Mouse (Mus musculus) lung, embryonic 15.5 days (tissue): ENCODE measurements around the gene Klf7. TPM values are rescaled to one million over a fixed set of nuclear protein-coding genes. Genes with fewer than 3 reads are reported as not detected.
"Not testable (repeated sequence)": the region's sequence is repeated elsewhere in the genome, so short reads cannot be mapped to it uniquely, and the experiment has no call there.

ENCODE experiments used
- ATAC-seq: fragments of 200-750 bp; cut with Nextera tagmentation; 2 replicates; pipeline ENCODE4 v1.8.0; 2017; ENCODE audit warnings: moderate number of reproducible peaks, borderline replicate concordance; ENCODE audit not compliant: low FRiP score, low TSS enrichment; ENCODE audit errors: extremely low read depth
- H3K27ac ChIP-seq: fragments of 300-500 bp; sonication (generic); 2 replicates; pipeline ENCODE4 v1.5.1; 2015; ENCODE audit warnings: moderate library complexity, mild to moderate bottlenecking, inconsistent platforms
- H3K27me3 ChIP-seq: fragments of 300-500 bp; sonication (generic); 2 replicates; pipeline ENCODE4 v1.6.1; 2015; ENCODE audit warnings: inconsistent platforms
- H3K36me3 ChIP-seq: fragments of 300-500 bp; sonication (generic); 2 replicates; pipeline ENCODE4 v1.6.1; 2015; ENCODE audit warnings: inconsistent platforms
- H3K4me1 ChIP-seq: fragments of 300-500 bp; sonication (generic); 2 replicates; pipeline ENCODE4 v1.6.1; 2015; ENCODE audit warnings: inconsistent platforms
- H3K4me2 ChIP-seq: fragments of 300-500 bp; sonication (generic); 2 replicates; pipeline ENCODE4 v1.6.1; 2015; ENCODE audit warnings: inconsistent platforms, mild to moderate bottlenecking, moderate library complexity
- H3K4me3 ChIP-seq: fragments of 300-500 bp; sonication (generic); 2 replicates; pipeline ENCODE4 v1.5.1; 2015; ENCODE audit warnings: mild to moderate bottlenecking, inconsistent platforms
- H3K9ac ChIP-seq: fragments of 300-500 bp; sonication (generic); 2 replicates; pipeline ENCODE4 v1.6.1; 2015; ENCODE audit warnings: inconsistent platforms
- H3K9me3 ChIP-seq: fragments of 300-500 bp; sonication (generic); 2 replicates; pipeline ENCODE4 v1.6.1; 2016; ENCODE audit warnings: inconsistent platforms
- WGBS: fragments of 180-500 bp; shearing (Covaris S2); methylation state at CpG from one replicate; pipeline ENCODE4 v1.1.7; 2015; 5-methylcytosine and 5-hydroxymethylcytosine counted together
- polyA plus RNA-seq: library from polyadenylated mRNA; unstranded; fragments of >200 nt; fragmentation: Nextera tagmentation; extraction: Ambion mirVana; gene quantifications from 2 replicates; pipeline ENCODE4 v1.2.1, GENCODE M21; 2015

The Klf7 gene
- polyA plus RNA-seq, 1 experiment from 2014 or later, result 23.9 TPM

- no peaks in the 10 kb centered on the region for H3K9me3 ChIP-seq
- peak overlapping the region; percentile 68 for H3K4me2 ChIP-seq
- peak overlapping the region; percentile 85 for H3K4me3 ChIP-seq
- 12% methylated on average over 7 of the region's 7 CpGs for WGBS
- peak overlapping the region; percentile 17; the same call in 1 of the 2 replicates for H3K9ac ChIP-seq
- peak overlapping the region; percentile 100 for H3K27ac ChIP-seq
- no peak for ATAC-seq
- no peaks in the 10 kb centered on the region for H3K36me3 ChIP-seq
- H3K4me1 ChIP-seq, result peaks cover 36% of the 10 kb centered on the region
- no peaks in the 10 kb centered on the region for H3K27me3 ChIP-seq
Observed at GRCm38 (mm10) chr1:64119358-64119794, 2.7 kb downstream of the Klf7 start.

- Histone ChIP-seq H3K4me2 (peak overlapping the region; percentile 68), H3K36me3 (no peaks in the 10 kb centered on the region)
Observed at GRCm38 (mm10) chr1:64118285-64119170, 3.6 kb downstream of the Klf7 start.

GRCm38 (mm10) chr1:64117478-64118284 lies 4.4 kb downstream of the Klf7 start:
- Histone ChIP-seq H3K27me3 (no peaks in the 10 kb centered on the region), H3K4me1 (peaks cover 34% of the 10 kb centered on the region), H3K27ac (no peak overlapping the region; the same call in 1 of the 2 replicates), H3K9ac (no peak overlapping the region), H3K4me3 (no peak overlapping the region), H3K4me2 (peak overlapping the region; percentile 68), H3K36me3 (no peaks in the 10 kb centered on the region), H3K9me3 (no peaks in the 10 kb centered on the region)
- 56% methylated on average over 11 of the region's 11 CpGs for WGBS
- ATAC-seq, result no peak

More at GRCm38 (mm10) chr1:64118285-64119170, 3.6 kb downstream of the Klf7 start:
- Histone ChIP-seq H3K27me3 (no peaks in the 10 kb centered on the region), H3K9ac (peak overlapping the region; percentile 17; the same call in 1 of the 2 replicates), H3K9me3 (no peaks in the 10 kb centered on the region), H3K27ac (peak overlapping the region; percentile 100), H3K4me1 (peaks cover 36% of the 10 kb centered on the region), H3K4me3 (peak overlapping the region; percentile 85)
- 28% methylated on average over 6 of the region's 6 CpGs for WGBS
- ATAC-seq, result no peak

- Histone ChIP-seq H3K4me2 (no peak overlapping the region), H3K9ac (no peak overlapping the region), H3K27ac (no peak overlapping the region), H3K9me3 (no peaks in the 10 kb centered on the region), H3K4me1 (peaks cover 30% of the 10 kb centered on the region), H3K4me3 (no peak overlapping the region), H3K36me3 (no peaks in the 10 kb centered on the region), H3K27me3 (no peaks in the 10 kb centered on the region)
- no peak for ATAC-seq
- WGBS, result 64% methylated on average over 6 of the region's 6 CpGs
Observed at GRCm38 (mm10) chr1:64116746-64117455, 5.2 kb downstream of the Klf7 start.

GRCm38 (mm10) chr1:64114579-64114978 lies 7.5 kb downstream of the Klf7 start:
- Histone ChIP-seq H3K9me3 (no peaks in the 10 kb centered on the region), H3K36me3 (no peaks in the 10 kb centered on the region), H3K27me3 (no peaks in the 10 kb centered on the region), H3K9ac (no peak overlapping the region), H3K4me1 (peaks cover 34% of the 10 kb centered on the region), H3K27ac (no peak overlapping the region), H3K4me3 (no peak overlapping the region), H3K4me2 (no peak overlapping the region)
- no peak for ATAC-seq
- 73% methylated on average over 3 of the region's 3 CpGs for WGBS

GRCm38 (mm10) chr1:64108653-64109052 lies 13.4 kb downstream of the Klf7 start:
- not testable (repeated sequence) for H3K36me3 ChIP-seq, H3K27ac ChIP-seq, H3K9ac ChIP-seq, H3K4me3 ChIP-seq, H3K4me2 ChIP-seq, H3K9me3 ChIP-seq, H3K27me3 ChIP-seq, ATAC-seq
- WGBS, result 81% methylated on average over 3 of the region's 3 CpGs
- H3K4me1 ChIP-seq, result peaks cover 23% of the 10 kb centered on the region

- Histone ChIP-seq H3K9me3 (no peaks in the 10 kb centered on the region), H3K27me3 (no peaks in the 10 kb centered on the region), H3K27ac (no peak overlapping the region), H3K4me3 (no peak overlapping the region), H3K4me2 (no peak overlapping the region), H3K4me1 (peaks cover 23% of the 10 kb centered on the region), H3K36me3 (peaks cover 7% of the 10 kb centered on the region; the same call in 1 of the 2 replicates), H3K9ac (no peak overlapping the region)
- ATAC-seq, result no peak
- 52% methylated on average over 7 of the region's 7 CpGs for WGBS
Observed at GRCm38 (mm10) chr1:64107526-64107925, 14.6 kb downstream of the Klf7 start.

- Histone ChIP-seq H3K9ac (no peak overlapping the region), H3K4me3 (no peak overlapping the region), H3K36me3 (peaks cover 7% of the 10 kb centered on the region; the same call in 1 of the 2 replicates), H3K4me1 (peaks cover 21% of the 10 kb centered on the region), H3K27ac (peak overlapping the region; percentile 85), H3K27me3 (no peaks in the 10 kb centered on the region), H3K4me2 (peak overlapping the region; percentile 44), H3K9me3 (no peaks in the 10 kb centered on the region)
- ATAC-seq, result peak; percentile 84; the same call in 1 of the 2 replicates
- WGBS, result 17% methylated on average over 5 of the region's 5 CpGs
Observed at GRCm38 (mm10) chr1:64106127-64106526, 16.0 kb downstream of the Klf7 start.

- peak overlapping the region; percentile 85 for H3K27ac ChIP-seq
- no peaks in the 10 kb centered on the region for H3K27me3 ChIP-seq
Observed at GRCm38 (mm10) chr1:64105181-64105646, 16.9 kb downstream of the Klf7 start.

GRCm38 (mm10) chr1:64104665-64105064 lies 17.4 kb downstream of the Klf7 start:
- ATAC-seq, result no peak
- Histone ChIP-seq H3K9ac (no peak overlapping the region), H3K27me3 (no peaks in the 10 kb centered on the region), H3K4me3 (no peak overlapping the region), H3K36me3 (peaks cover 7% of the 10 kb centered on the region; the same call in 1 of the 2 replicates), H3K4me2 (no peak overlapping the region), H3K27ac (peak overlapping the region; percentile 85; the same call in 1 of the 2 replicates), H3K4me1 (peaks cover 18% of the 10 kb centered on the region), H3K9me3 (no peaks in the 10 kb centered on the region)
- 51% methylated on average over 3 of the region's 3 CpGs for WGBS

More at GRCm38 (mm10) chr1:64105181-64105646, 16.9 kb downstream of the Klf7 start:
- H3K9ac ChIP-seq, result no peak overlapping the region
- H3K4me3 ChIP-seq, result no peak overlapping the region
- H3K9me3 ChIP-seq, result no peaks in the 10 kb centered on the region
- no peak for ATAC-seq
- H3K4me2 ChIP-seq, result no peak overlapping the region
- H3K4me1 ChIP-seq, result peaks cover 18% of the 10 kb centered on the region
- 65% methylated on average over 7 of the region's 7 CpGs for WGBS
- H3K36me3 ChIP-seq, result peaks cover 7% of the 10 kb centered on the region; the same call in 1 of the 2 replicates

- Histone ChIP-seq H3K27me3 (no peaks in the 10 kb centered on the region), H3K4me3 (no peak overlapping the region), H3K9me3 (no peaks in the 10 kb centered on the region), H3K27ac (no peak overlapping the region), H3K36me3 (peaks cover 7% of the 10 kb centered on the region; the same call in 1 of the 2 replicates), H3K4me2 (no peak overlapping the region), H3K4me1 (peaks cover 26% of the 10 kb centered on the region), H3K9ac (no peak overlapping the region)
- no peak for ATAC-seq
- 49% methylated on average over 3 of the region's 3 CpGs for WGBS
Observed at GRCm38 (mm10) chr1:64101331-64101730, 20.8 kb downstream of the Klf7 start.
